Mouse (Mus musculus) lung, adult 2 months (tissue): ENCODE results near the gene Fam234b. TPM values are rescaled to one million over a fixed set of nuclear protein-coding genes. Genes with fewer than 3 reads are reported as not detected.

Experiments
- DNase-seq: peaks from one replicate; pipeline ENCODE4 v3.0.0; 2022
- H3K4me1 ChIP-seq: fragments of 200-500 bp; 2 replicates; pipeline ENCODE4 v1.6.1; 2011; ENCODE audit warnings: low read length; ENCODE audit not compliant: control insufficient read depth, insufficient read depth
- H3K4me3 ChIP-seq: fragments of 200-500 bp; replicated peaks from 2 replicates; pipeline ENCODE3; 2011; ENCODE audit warnings: low read depth, mild to moderate bottlenecking, control low read depth, low read length; ENCODE audit errors: extremely low read depth
- CTCF ChIP-seq: fragments of 200-500 bp; IDR thresholded peaks from 2 replicates; pipeline ENCODE4 v1.5.1; 2011; ENCODE audit warnings: mild to moderate bottlenecking, low read length, control low read depth; ENCODE audit not compliant: insufficient read depth
- POLR2A ChIP-seq: fragments of 200-500 bp; IDR thresholded peaks from 2 replicates; pipeline ENCODE4 v1.6.1; 2011; ENCODE audit warnings: low read depth, mild to moderate bottlenecking, control low read depth, low read length, borderline replicate concordance; ENCODE audit errors: extremely low read depth
- WGBS: fragments of 180-500 bp; shearing (Covaris S2); methylation state at CpG from one replicate; pipeline ENCODE4 v1.1.7; 2018; 5-methylcytosine and 5-hydroxymethylcytosine counted together
- polyA plus RNA-seq: library from polyadenylated mRNA; depleted of rRNA; stranded (reverse); fragments of >200 nt; gene quantifications from 2 replicates; pipeline ENCODE4 v1.2.3, GENCODE M21; 2012; rRNA removed

The Fam234b gene
- 6.3 and 9.2 TPM in 2 replicates for polyA plus RNA-seq

DNA sequence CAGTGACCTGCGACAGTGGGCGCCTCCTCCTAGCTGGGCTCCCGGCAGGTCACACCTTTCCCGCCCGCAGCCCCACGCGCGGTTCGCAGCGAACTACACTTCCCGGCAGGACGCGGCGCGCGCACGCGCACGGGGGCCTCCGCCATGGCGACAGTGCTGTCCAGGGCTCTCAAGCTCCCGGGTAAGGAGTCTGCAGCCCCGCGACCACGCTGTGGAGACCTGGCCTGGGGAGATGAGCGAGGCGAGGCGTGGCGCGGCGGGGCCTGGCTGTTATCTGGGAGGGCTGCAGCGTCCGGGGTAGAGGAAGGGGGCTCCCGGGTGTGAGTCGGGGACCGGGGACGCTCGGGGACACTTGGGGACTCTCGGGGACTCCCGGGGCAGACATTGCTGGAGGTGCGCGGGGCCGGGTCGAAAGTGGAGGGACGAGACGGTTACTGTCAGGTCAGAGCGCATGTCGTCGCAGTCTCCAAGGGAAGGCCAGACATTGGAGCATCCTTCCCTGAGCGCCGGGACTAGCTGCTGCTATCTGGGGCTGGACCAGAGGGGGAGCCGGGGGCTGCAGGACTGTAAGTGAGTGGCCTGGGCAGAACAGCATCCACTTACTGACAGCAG is at the start of gene Fam234b, which contains the start of gene Hebp1:
Gene Fam234b, plus strand, starts transcription at position 57 of the 612 bp plus-strand sequence.
Gene Hebp1, minus strand, starts transcription at position 102 of the 612 bp plus-strand sequence.
- H3K4me3 ChIP-seq, result peak within 1 kb of the TSS; percentile 94
- TF ChIP-seq POLR2A, result no peak; the same call in 1 of the 2 replicates
- no peak for TF ChIP-seq CTCF
- WGBS, result 2% methylated on average over 52 of the region's 52 CpGs
- H3K4me1 ChIP-seq, result peaks cover 3% of the 10 kb centered on the region; the same call in 1 of the 2 replicates
- DNase-seq, result peak; percentile 81

DNA sequence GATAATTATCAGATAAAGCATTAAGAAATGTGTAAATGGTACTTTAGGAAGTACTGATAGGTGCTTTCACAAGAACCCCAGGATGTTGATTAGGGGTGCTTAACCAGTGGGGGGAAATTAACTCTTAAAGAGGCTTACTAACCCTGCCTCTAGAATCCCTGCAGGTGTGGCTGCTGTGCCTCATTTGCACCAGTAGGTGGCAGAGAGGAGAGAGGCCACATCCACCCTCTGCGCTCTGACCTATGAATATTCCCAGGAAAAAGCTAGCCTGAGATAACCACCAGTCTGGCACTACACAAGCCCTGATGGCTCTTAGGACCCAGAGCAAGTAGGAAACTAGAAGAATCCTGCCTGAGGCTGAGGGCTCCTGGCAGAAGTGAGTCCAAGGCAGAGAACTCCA is 49.3 kb upstream of the Fam234b start:
- no peak overlapping the region for H3K4me3 ChIP-seq
- WGBS, result 38% methylated on average over 1 of the region's 1 CpGs
- peak; percentile 41 for DNase-seq
- TF ChIP-seq POLR2A (no peak), CTCF (peak; percentile 84)
- H3K4me1 ChIP-seq, result no peaks in the 10 kb centered on the region

DNA sequence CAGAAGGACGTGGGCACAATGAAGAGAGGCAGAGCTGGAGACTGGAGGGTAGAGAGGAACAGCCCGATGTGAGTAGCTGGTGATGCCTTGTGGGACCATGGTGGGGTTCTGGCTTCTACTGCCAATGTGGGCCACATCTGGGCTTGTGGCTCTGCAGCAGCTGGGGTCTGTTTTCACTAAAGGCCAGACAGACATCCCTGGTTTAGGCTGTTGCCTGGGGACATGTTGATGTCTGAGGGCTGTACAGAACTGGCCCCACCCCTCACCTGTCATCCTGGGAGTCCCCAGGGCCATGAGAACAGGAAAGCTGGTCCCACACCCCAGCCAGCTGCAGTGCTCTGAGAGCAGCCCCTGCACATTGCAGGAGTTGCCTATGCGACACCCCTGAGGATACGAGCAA is 48.6 kb upstream of the Fam234b start:
- Histone ChIP-seq H3K4me1 (no peaks in the 10 kb centered on the region), H3K4me3 (no peak overlapping the region)
- WGBS, result 86% methylated on average over 4 of the region's 4 CpGs
- TF ChIP-seq CTCF, result no peak
- no peak for TF ChIP-seq POLR2A
- no peak for DNase-seq

DNA sequence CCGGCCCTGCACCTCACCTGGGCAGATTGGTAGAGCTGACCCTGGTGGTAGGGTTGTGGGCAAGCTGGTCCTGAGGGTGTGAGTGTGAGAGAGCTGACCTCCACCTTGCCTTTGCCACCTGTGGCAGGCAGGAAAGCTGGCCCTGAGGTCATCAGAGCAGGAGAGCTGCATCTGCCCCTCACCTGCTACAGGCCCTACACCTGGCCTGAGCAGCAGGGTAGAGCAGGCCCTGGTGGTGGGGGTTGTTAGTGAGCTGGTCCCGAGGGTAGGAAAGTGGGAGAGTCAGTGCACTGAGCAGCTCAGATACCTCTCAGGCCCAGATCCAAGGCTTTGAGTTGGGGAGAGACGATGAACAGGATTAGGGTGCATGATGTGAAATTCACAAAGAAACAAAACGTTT is 48.1 kb upstream of the Fam234b start:
- WGBS, result 80% methylated on average over 4 of the region's 4 CpGs
- TF ChIP-seq POLR2A, result no peak
- no peak for TF ChIP-seq CTCF
- no peaks in the 10 kb centered on the region for H3K4me1 ChIP-seq
- no peak for DNase-seq
- no peak overlapping the region for H3K4me3 ChIP-seq

DNA sequence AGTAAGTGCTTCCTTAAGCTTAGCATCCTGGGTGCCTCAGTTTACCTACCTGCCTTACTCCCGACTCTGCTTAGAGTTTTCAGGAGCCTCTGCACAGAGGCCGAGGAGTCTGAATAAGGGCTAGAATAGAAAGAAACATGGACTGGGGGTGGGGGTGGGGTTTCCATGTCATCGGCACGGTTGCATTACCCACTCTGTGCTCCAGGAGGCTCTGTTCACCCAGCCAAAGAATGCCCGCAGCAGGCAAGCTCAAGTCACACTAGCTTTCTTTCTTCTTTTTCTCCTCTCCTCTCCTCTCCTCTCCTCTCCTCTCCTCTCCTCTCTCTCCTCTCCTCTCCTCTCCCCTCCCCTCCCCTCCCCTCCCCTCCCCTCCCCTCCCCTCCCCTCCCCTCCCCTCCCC is 47.5 kb upstream of the Fam234b start:
- no peak overlapping the region for H3K4me3 ChIP-seq
- WGBS, result 33% methylated on average over 5 of the region's 5 CpGs
- TF ChIP-seq CTCF, result peak; percentile 78
- no peak for TF ChIP-seq POLR2A
- no peaks in the 10 kb centered on the region for H3K4me1 ChIP-seq
- no peak for DNase-seq

DNA sequence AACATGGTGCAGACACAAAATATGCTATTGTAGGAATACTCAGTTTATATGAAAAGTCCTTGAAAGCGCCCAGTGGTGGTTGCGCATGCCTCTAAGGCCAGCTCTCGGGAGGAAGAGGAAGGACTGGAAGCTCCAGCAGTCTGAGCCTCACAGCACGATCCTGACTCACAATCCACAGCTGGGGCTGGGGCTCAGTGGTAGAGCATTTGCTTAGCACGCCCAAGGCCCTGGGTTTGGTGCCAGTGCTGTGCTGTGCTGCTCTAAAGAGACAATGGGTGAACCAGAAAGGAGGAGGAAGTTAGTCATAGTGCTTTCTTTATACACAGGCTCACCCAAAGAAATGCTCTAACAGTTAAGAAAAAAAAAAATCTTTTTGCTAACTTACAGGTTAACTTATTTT is 44.1 kb upstream of the Fam234b start:
- WGBS, result 69% methylated on average over 5 of the region's 5 CpGs
- Histone ChIP-seq H3K4me1 (no peaks in the 10 kb centered on the region), H3K4me3 (no peak overlapping the region)
- TF ChIP-seq CTCF, result no peak
- DNase-seq, result no peak

DNA sequence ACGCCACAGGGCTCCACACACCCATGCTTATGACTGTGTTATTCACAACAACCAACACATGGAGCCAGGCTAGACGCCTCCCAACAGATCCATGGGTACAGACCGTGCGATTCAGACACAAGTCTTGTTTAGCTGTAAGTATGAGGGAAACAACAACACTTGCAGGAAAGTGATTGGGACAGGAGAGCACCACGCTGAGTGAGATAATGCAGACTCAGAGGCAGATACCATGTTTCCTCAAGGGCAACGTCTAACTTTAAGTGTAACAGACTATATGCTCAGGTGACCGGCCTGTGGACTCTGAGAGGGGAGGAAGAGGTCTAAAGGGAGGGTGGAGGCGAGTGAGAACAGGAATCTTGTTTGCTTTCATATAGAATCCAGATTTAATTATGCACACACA is 41.2 kb upstream of the Fam234b start:
- Histone ChIP-seq H3K4me3 (no peak overlapping the region), H3K4me1 (no peaks in the 10 kb centered on the region)
- TF ChIP-seq POLR2A (no peak), CTCF (no peak)
- no peak for DNase-seq
- WGBS, result 77% methylated on average over 8 of the region's 8 CpGs

DNA sequence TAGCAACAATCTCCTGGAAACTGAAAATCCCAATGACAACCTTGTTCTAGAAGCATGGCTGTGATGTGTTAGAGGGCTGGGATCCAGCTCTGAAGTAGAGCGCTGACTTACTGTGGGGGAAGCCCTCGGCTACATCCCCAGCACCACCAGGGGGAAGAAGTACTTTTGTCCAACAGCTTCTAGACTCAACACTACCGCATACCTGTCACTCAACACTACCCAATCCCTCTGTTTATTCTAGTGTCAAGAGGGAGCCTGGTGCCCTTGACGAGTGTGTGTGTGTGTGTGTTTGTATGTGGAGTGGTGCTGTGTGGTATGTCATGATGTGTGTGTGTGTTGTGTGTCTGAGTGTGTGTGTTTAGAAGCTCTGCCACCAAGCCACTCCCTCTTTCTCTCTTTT is 40.3 kb upstream of the Fam234b start:
- TF ChIP-seq CTCF (no peak), POLR2A (no peak)
- H3K4me1 ChIP-seq, result no peaks in the 10 kb centered on the region
- DNase-seq, result no peak
- WGBS, result 46% methylated on average over 4 of the region's 4 CpGs
- no peak overlapping the region for H3K4me3 ChIP-seq

DNA sequence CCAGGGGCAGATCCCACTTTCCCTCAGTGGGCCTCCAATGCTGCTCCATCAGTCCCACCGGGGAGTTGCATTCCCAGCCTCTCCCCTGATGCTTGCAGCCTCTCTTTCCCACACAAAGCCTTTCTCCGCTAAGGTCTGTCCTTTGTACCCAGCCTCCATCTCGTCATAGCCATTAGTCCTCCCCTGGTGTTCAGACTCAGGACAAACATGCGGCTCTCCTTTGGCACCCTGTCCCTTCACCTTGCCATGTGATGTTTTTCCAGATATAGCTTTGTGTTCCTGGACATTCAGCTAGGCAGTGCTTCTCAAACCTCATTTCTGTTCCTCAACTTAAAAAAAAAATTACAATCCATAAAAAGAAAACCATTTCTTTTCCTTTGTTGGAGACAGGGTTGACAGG is 39.3 kb upstream of the Fam234b start:
- DNase-seq, result no peak

DNA sequence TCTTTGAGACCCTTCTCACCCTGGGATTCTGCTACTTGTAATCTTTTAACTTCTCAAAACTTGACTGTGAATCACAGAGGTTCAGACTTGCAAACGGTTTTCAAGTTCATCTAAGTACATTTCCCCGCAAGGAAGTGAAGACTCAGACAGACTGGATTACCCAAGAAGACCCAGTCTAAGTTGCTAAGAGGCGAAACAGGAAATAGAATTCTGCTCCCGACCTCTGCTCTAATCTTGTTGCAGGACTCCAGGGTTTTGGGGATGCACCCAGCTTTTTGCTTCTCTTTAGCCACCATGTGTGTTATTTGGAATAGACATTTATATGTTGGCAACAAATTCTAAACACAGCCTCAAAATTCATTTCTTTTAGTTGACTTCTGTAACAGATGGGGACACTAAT is 36.4 kb upstream of the Fam234b start:
- WGBS, result 64% methylated on average over 4 of the region's 4 CpGs
- TF ChIP-seq POLR2A (no peak), CTCF (no peak)
- DNase-seq, result no peak
- H3K4me3 ChIP-seq, result no peak overlapping the region
- no peaks in the 10 kb centered on the region for H3K4me1 ChIP-seq

More for the DNA sequence above, 39.3 kb upstream of the Fam234b start:
- no peak for TF ChIP-seq CTCF
- TF ChIP-seq POLR2A, result no peak
- WGBS, result 75% methylated on average over 4 of the region's 4 CpGs
- H3K4me1 ChIP-seq, result no peaks in the 10 kb centered on the region
- H3K4me3 ChIP-seq, result no peak overlapping the region
